Mouse (Mus musculus) midbrain, postnatal 0 days (tissue): ENCODE measurements around the gene Rai1. TPM values are rescaled to one million over a fixed set of nuclear protein-coding genes. Genes with fewer than 3 reads are reported as not detected.

Experiments used
- ATAC-seq: fragments of 200-750 bp; cut with Nextera tagmentation; 2 replicates; pipeline ENCODE4 v1.8.0; 2017; ENCODE audit warnings: moderate number of reproducible peaks, mild to moderate bottlenecking, moderate TSS enrichment, moderate library complexity; ENCODE audit not compliant: low FRiP score
- DNase-seq: peaks from one replicate; pipeline ENCODE4 v3.0.0-alpha.2; 2015; ENCODE audit warnings: low spot score
- H3K27ac ChIP-seq: fragments of 300-500 bp; sonication (generic); 2 replicates; pipeline ENCODE4 v1.5.1; 2014; ENCODE audit warnings: low read depth, mild to moderate bottlenecking, low read length, mixed read lengths
- H3K27me3 ChIP-seq: fragments of 300-500 bp; sonication (generic); 2 replicates; pipeline ENCODE4 v1.6.1; 2014; ENCODE audit warnings: low read length, control low read depth, mixed read lengths; ENCODE audit not compliant: insufficient read depth
- H3K36me3 ChIP-seq: fragments of 300-500 bp; sonication (generic); 2 replicates; pipeline ENCODE4 v1.6.1; 2014; ENCODE audit warnings: low read length, control low read depth, mixed read lengths; ENCODE audit not compliant: insufficient read depth
- H3K4me1 ChIP-seq: fragments of 300-500 bp; sonication (generic); 2 replicates; pipeline ENCODE4 v1.6.1; 2014; ENCODE audit warnings: mild to moderate bottlenecking, control low read depth, antibody characterized with exemption, low read length, mixed read lengths; ENCODE audit not compliant: insufficient read depth
- H3K4me2 ChIP-seq: fragments of 300-500 bp; sonication (generic); 2 replicates; pipeline ENCODE4 v1.6.1; 2014; ENCODE audit warnings: low read depth, mild to moderate bottlenecking, low read length, mixed read lengths; ENCODE audit not compliant: poor library complexity, severe bottlenecking
- H3K4me3 ChIP-seq: fragments of 300-500 bp; sonication (generic); 2 replicates; pipeline ENCODE4 v1.5.1; 2014; ENCODE audit warnings: low read depth, mild to moderate bottlenecking, low read length, moderate library complexity
- H3K9ac ChIP-seq: fragments of 300-500 bp; sonication (generic); replicated peaks from 2 replicates; pipeline ENCODE4 v1.6.1; 2014; ENCODE audit warnings: mild to moderate bottlenecking, low read length, moderate library complexity, mixed read lengths; ENCODE audit not compliant: poor library complexity, severe bottlenecking
- H3K9me3 ChIP-seq: fragments of 300-500 bp; sonication (generic); 2 replicates; pipeline ENCODE4 v1.6.1; 2016; ENCODE audit warnings: low read length, control low read depth
- CTCF ChIP-seq: IDR thresholded peaks from 2 replicates; pipeline ENCODE4 v1.5.1; 2016; ENCODE audit warnings: antibody characterized with exemption, mild to moderate bottlenecking
- WGBS: fragments of 180-500 bp; shearing (Covaris S2); extraction: QIAGEN DNeasy Blood & Tissue Kit; methylation state at CpG from one replicate; pipeline ENCODE4 v1.1.7; 2014; 5-methylcytosine and 5-hydroxymethylcytosine counted together
- polyA plus RNA-seq: library from polyadenylated mRNA; unstranded; fragments of >200 nt; fragmentation: Nextera tagmentation; extraction: Ambion mirVana; gene quantifications from 2 replicates; pipeline ENCODE4 v1.2.1, GENCODE M21; 2015
- total RNA-seq: library from RNA; depleted of rRNA; stranded (reverse); fragments of >200 nt; gene quantifications from 2 replicates; pipeline ENCODE4 v1.2.3, GENCODE M21; 2014

The Rai1 gene
- total and polyA plus RNA-seq, 2 experiments from 2014 or later = 22.0 to 66.8 TPM

DNA sequence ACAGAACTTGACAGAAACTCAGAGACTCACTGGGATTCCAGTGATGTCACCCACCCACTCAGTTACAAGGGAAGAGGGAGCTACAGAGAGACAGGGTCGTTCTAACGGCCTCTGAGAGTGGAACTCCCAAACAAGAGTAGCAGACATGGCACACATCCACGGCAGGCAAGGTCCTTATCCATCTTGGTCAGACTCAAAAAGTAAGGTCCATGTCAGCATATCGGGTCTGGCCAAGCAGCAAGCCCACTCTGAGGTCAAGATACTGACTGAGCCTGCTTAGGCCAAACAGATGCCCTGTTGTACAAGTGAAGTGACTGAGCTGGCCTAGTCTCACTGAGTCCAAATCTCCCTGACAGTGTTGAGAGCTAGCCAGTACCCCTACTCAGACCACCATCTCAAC, 103.9 kb downstream of the Rai1 start:
- H3K36me3 ChIP-seq = peaks cover 20% of the 10 kb centered on the region
- ATAC-seq = no peak
- WGBS = 50% methylated on average over 4 of the region's 4 CpGs

DNA sequence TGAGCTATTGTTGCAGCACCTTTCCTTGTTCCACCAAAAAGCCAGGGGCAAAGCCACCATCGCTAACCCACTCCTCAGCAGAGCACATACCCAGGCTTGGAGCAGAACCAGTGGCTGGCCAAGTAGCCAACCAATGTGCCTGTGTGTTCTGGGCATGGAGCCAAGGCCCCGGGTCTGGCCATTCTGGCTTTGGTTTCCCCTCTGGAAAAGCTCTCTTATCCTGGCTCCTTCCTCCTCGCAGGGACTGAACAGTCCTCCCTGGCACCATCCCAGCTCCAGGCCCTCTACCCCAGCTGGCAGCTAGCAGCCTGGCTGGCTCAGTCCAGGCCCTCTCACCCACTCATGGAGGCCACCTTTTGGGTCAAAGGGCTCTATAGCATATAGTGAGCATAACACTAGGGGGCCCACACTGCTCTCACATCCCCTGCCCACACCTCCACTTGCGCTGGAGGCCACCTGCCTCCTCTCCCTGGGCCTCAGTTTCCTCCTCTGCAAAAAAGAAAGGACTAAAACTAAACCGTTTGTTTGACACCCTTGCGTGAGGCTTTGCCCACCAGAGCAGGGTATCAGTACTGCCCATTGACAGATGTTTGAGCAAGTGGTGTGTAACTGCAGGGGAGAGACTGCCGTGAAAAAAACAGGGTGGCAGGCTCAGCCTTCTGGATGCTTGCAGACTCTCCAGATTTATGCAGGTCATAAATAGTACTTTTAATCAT, 104.6 kb downstream of the Rai1 start:
- Histone ChIP-seq H3K9me3 (no peaks in the 10 kb centered on the region), H3K9ac (peak overlapping the region; percentile 64), H3K36me3 (peaks cover 14% of the 10 kb centered on the region; the same call in 1 of the 2 replicates), H3K27me3 (no peaks in the 10 kb centered on the region), H3K4me2 (peak overlapping the region; percentile 70), H3K4me1 (peaks cover 17% of the 10 kb centered on the region), H3K4me3 (peak overlapping the region; percentile 39), H3K27ac (peak overlapping the region; percentile 76)
- ATAC-seq = peak; percentile 45
- TF ChIP-seq CTCF = peak; percentile 15; the same call in 1 of the 2 replicates
- peak; percentile 96 for DNase-seq
- 29% methylated on average over 7 of the region's 7 CpGs for WGBS

More for the DNA sequence above, 103.9 kb downstream of the Rai1 start:
- Histone ChIP-seq H3K4me1 (peaks cover 17% of the 10 kb centered on the region), H3K4me2 (peak overlapping the region; percentile 70), H3K9me3 (no peaks in the 10 kb centered on the region), H3K27ac (peak overlapping the region; percentile 76), H3K9ac (peak overlapping the region; percentile 48), H3K4me3 (peak overlapping the region; percentile 14), H3K27me3 (no peaks in the 10 kb centered on the region)
- no peak for DNase-seq
- TF ChIP-seq CTCF = no peak

DNA sequence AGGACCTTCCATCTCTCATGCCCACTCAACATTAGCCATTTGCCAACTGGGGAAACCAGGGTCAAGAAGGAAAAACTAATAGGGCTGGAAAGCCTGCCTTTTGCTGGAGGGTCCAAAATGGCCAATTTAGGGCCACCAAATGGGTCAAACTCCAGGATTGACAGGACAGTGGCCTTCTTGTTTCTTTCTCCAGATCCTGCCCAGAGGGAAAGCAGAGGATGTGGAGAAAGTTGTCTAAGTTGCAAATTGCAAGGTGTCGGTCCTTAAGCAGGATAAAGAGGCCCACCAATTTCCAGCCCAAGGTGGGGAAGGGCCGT, 105.1 kb downstream of the Rai1 start:
- no peak for ATAC-seq
- no peak for DNase-seq
- Histone ChIP-seq H3K4me2 (peak overlapping the region; percentile 70), H3K4me1 (peaks cover 17% of the 10 kb centered on the region), H3K36me3 (peaks cover 9% of the 10 kb centered on the region; the same call in 1 of the 2 replicates), H3K4me3 (peak overlapping the region; percentile 39), H3K27me3 (no peaks in the 10 kb centered on the region), H3K9me3 (no peaks in the 10 kb centered on the region), H3K9ac (peak overlapping the region; percentile 64), H3K27ac (peak overlapping the region; percentile 76)
- no peak for TF ChIP-seq CTCF
- WGBS = 8% methylated on average over 2 of the region's 2 CpGs

DNA sequence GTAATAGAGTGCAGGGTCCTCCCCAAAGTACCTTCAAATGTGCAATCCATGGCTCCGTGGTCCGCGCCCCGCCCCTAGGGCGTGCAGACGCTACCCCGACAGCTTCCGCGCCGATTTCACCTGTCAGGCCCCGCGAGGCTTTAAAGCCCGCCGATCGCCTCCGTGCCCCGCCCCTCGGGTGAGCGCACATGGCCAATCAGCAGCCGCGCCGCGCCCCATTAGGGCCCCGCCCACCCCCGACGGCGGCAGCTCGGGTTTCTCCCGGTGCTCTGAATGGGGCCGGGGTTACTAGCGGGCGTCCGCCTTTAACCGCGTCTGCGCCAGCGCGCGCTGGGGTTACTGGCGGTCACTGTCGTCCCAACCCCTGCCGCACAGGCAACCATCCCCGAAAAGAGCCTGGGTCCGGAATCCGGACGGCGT, 105.5 kb downstream of the Rai1 start:
- no peaks in the 10 kb centered on the region for H3K27me3 ChIP-seq
- peak overlapping the region; percentile 39 for H3K4me3 ChIP-seq
- peak overlapping the region; percentile 70 for H3K4me2 ChIP-seq
- H3K9ac ChIP-seq = peak overlapping the region; percentile 64
- under 1% methylated on average over 40 of the region's 47 CpGs for WGBS
- peaks cover 5% of the 10 kb centered on the region; the same call in 1 of the 2 replicates for H3K36me3 ChIP-seq
- no peak for TF ChIP-seq CTCF
- H3K9me3 ChIP-seq = no peaks in the 10 kb centered on the region
- ATAC-seq = peak; percentile 82
- peak overlapping the region; percentile 76 for H3K27ac ChIP-seq
- peaks cover 17% of the 10 kb centered on the region for H3K4me1 ChIP-seq
- DNase-seq = peak; percentile 94

DNA sequence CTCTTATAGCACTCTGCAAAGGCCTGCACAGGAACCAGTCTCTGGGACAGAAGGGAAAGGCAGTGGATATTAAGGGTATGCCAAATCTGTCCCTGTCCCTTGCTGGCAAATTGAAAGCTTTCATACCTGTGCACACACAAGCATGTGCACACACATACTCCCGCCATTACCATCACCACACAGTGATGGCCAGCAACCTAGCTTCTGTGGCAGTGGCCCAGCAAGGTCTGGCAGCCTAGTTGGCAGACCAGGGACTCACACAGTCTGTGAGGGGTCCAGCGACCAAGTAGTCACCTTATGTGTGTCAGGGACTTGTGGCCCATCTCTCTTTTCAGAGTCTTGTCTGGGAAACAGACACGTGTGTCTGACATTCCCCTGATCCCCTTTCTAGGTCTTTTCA, 106.3 kb downstream of the Rai1 start:
- H3K9ac ChIP-seq = no peak overlapping the region
- H3K36me3 ChIP-seq = no peaks in the 10 kb centered on the region
- no peaks in the 10 kb centered on the region for H3K27me3 ChIP-seq
- peaks cover 17% of the 10 kb centered on the region for H3K4me1 ChIP-seq
- ATAC-seq = no peak
- DNase-seq = no peak
- H3K9me3 ChIP-seq = no peaks in the 10 kb centered on the region
- H3K27ac ChIP-seq = peak overlapping the region; percentile 76
- TF ChIP-seq CTCF = no peak
- WGBS = 65% methylated on average over 3 of the region's 3 CpGs
- peak overlapping the region; percentile 70; the same call in 1 of the 2 replicates for H3K4me2 ChIP-seq
- H3K4me3 ChIP-seq = no peak overlapping the region

DNA sequence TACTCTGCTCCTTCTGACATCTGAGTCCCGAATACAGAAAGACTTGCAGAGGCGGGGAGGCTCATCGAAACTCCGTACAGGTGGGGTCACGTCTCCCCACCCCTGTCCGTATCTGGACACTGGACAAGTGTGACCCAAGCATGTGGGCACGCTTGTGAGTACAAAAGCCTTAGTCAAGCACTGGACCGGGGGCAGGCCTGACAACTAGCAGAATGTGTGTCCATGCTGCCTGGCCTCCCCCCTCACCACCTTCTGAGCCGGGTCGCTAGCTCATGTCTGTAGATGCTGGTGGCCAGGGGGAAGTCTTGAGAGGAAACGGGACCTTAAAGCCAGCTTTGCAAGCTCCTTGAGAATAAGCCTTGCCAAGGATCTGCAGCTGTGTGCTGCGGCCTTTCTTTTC, 106.9 kb downstream of the Rai1 start:
- WGBS = 58% methylated on average over 12 of the region's 12 CpGs
- Histone ChIP-seq H3K27ac (no peak overlapping the region), H3K4me3 (no peak overlapping the region), H3K27me3 (no peaks in the 10 kb centered on the region), H3K9me3 (no peaks in the 10 kb centered on the region), H3K9ac (no peak overlapping the region), H3K4me1 (peaks cover 17% of the 10 kb centered on the region), H3K4me2 (no peak overlapping the region), H3K36me3 (no peaks in the 10 kb centered on the region)
- TF ChIP-seq CTCF = no peak
- ATAC-seq (no peak), DNase-seq (no peak)
